Mouse (Mus musculus) myocyte (in vitro differentiated cells): ENCODE data around the gene Med29. TPM values are rescaled to one million over a fixed set of nuclear protein-coding genes. Genes with fewer than 3 reads are reported as not detected.
A peak's percentile ranks its signal among the peaks of the same experiment; 100 is the strongest.

Experiments
- H3K27me3 ChIP-seq: one replicate; pipeline ENCODE4 v1.6.1; 2011; ENCODE audit not compliant: control insufficient read depth, insufficient read depth, insufficient read length
- H3K36me3 ChIP-seq: one replicate; pipeline ENCODE4 v1.6.1; 2011; ENCODE audit not compliant: control insufficient read depth, insufficient read depth
- H3K4me2 ChIP-seq: one replicate; pipeline ENCODE4 v1.6.1; 2011; ENCODE audit warnings: low read depth, control low read depth
- H3K4me3 ChIP-seq: one replicate; pipeline ENCODE4 v1.5.1; 2011; ENCODE audit warnings: mild to moderate bottlenecking, control low read depth, moderate library complexity
- H3K79me2 ChIP-seq: one replicate; pipeline ENCODE4 v1.6.1; 2011; ENCODE audit not compliant: control insufficient read depth, insufficient read depth
- H3ac ChIP-seq: one replicate; pipeline ENCODE4 v1.6.1; 2011; ENCODE audit not compliant: control insufficient read depth, insufficient read length
- CEBPB ChIP-seq: IDR thresholded peaks from 2 replicates; pipeline ENCODE4 v1.6.1; 2011; ENCODE audit warnings: mild to moderate bottlenecking, moderate library complexity; ENCODE audit not compliant: poor library complexity, insufficient read depth, severe bottlenecking
- E2F4 ChIP-seq: IDR thresholded peaks from one replicate; pipeline ENCODE4 v1.6.1; 2011; ENCODE audit warnings: mild to moderate bottlenecking, control low read depth, moderate library complexity; ENCODE audit not compliant: insufficient read depth
- MAX ChIP-seq: IDR thresholded peaks from one replicate; pipeline ENCODE4 v1.6.1; 2011; ENCODE audit warnings: low read depth, mild to moderate bottlenecking, control low read depth
- MYOD1 ChIP-seq, 3 experiments: IDR thresholded peaks; one replicate each; pipeline ENCODE4 v1.6.1; 2011; ENCODE audit warnings: control low read depth in 2 of 3, low read depth in 2 of 3, mild to moderate bottlenecking in 2 of 3, moderate library complexity in 1 of 3; ENCODE audit not compliant: insufficient read length in 2 of 3, control insufficient read depth in 1 of 3
- MYOG ChIP-seq, 3 experiments: IDR thresholded peaks; one replicate each; pipeline ENCODE4 v1.6.1; 2011; ENCODE audit warnings: control low read depth in 2 of 3, low read depth in 2 of 3, mild to moderate bottlenecking in 2 of 3; ENCODE audit not compliant: insufficient read length in 2 of 3, control insufficient read depth in 1 of 3, insufficient read depth in 1 of 3
- POLR2A ChIP-seq: IDR thresholded peaks from one replicate; pipeline ENCODE4 v1.6.1; 2011; ENCODE audit warnings: low read depth, mild to moderate bottlenecking, control low read depth, moderate library complexity; ENCODE audit not compliant: insufficient read length
- POLR2AphosphoS2 ChIP-seq: IDR thresholded peaks from one replicate; pipeline ENCODE4 v1.6.1; 2011; ENCODE audit warnings: low read depth, control low read depth; ENCODE audit not compliant: insufficient read length
- REST ChIP-seq: IDR thresholded peaks from one replicate; pipeline ENCODE4 v1.6.1; 2011; ENCODE audit warnings: mild to moderate bottlenecking, control low read depth, moderate library complexity; ENCODE audit not compliant: insufficient read depth, insufficient read length
- SRF ChIP-seq: IDR thresholded peaks from one replicate; pipeline ENCODE4 v1.6.1; 2011; ENCODE audit warnings: low read depth; ENCODE audit not compliant: control insufficient read depth, insufficient read length
- TCF12 ChIP-seq: IDR thresholded peaks from one replicate; pipeline ENCODE4 v1.6.1; 2011; ENCODE audit warnings: mild to moderate bottlenecking, control low read depth; ENCODE audit not compliant: poor library complexity, insufficient read depth, severe bottlenecking
- TCF3 ChIP-seq: IDR thresholded peaks from one replicate; pipeline ENCODE4 v1.6.1; 2011; ENCODE audit warnings: low read depth, control low read depth; ENCODE audit not compliant: insufficient read length
- USF1 ChIP-seq: IDR thresholded peaks from one replicate; pipeline ENCODE4 v1.6.1; 2011; ENCODE audit warnings: low read depth, mild to moderate bottlenecking, control low read depth, moderate library complexity
- polyA plus RNA-seq: library from polyadenylated mRNA; unstranded; fragments of >200 nt; fragmentation: generic; extraction: Trizol; gene quantifications from one replicate; pipeline ENCODE4 v1.2.1, GENCODE M21; 2012; ENCODE audit warnings: missing spikeins

Gene Med29
- polyA plus RNA-seq, 1 experiment = 34.2 TPM

GRCm38 (mm10) chr7:28375176-28375921 lies 17.2 kb downstream of the Med29 start:
- no peak for TF ChIP-seq E2F4
- TF ChIP-seq POLR2A = peak; percentile 76
- TF ChIP-seq SRF = peak; percentile 89
- no peak for TF ChIP-seq CEBPB
- peak; percentile 79 for TF ChIP-seq POLR2AphosphoS2
- no peak for TF ChIP-seq TCF3
- Histone ChIP-seq H3K79me2 (peaks cover 38% of the 10 kb centered on the region), H3K4me2 (peak overlapping the region; percentile 100), H3ac (no peak overlapping the region), H3K36me3 (no peaks in the 10 kb centered on the region), H3K4me3 (peak overlapping the region; percentile 96), H3K27me3 (no peaks in the 10 kb centered on the region)

GRCm38 (mm10) chr7:28374647-28375046 lies 17.9 kb downstream of the Med29 start:
- Histone ChIP-seq H3K4me2 (peak overlapping the region; percentile 95), H3K36me3 (no peaks in the 10 kb centered on the region), H3K27me3 (no peaks in the 10 kb centered on the region), H3K79me2 (peaks cover 45% of the 10 kb centered on the region), H3K4me3 (peak overlapping the region; percentile 96), H3ac (no peak overlapping the region)
- no peak for TF ChIP-seq POLR2AphosphoS2
- TF ChIP-seq CEBPB = no peak
- no peak for TF ChIP-seq POLR2A
- no peak for TF ChIP-seq REST
- TF ChIP-seq MYOD1 (IDR thresholded peaks at IDR 0.05; ENCODE audit: control insufficient read depth in 1 of 3, insufficient read length in 2 of 3, low read depth in 2 of 3) = no peak
- TF ChIP-seq TCF12 = no peak
- TF ChIP-seq SRF = no peak
- no peak for TF ChIP-seq MYOG (IDR thresholded peaks at IDR 0.05; ENCODE audit: control insufficient read depth in 1 of 3, insufficient read depth in 1 of 3, insufficient read length in 2 of 3, low read depth in 2 of 3)
- no peak for TF ChIP-seq MAX
- TF ChIP-seq E2F4 = no peak
- no peak for TF ChIP-seq TCF3
- no peak for TF ChIP-seq USF1

- Histone ChIP-seq H3ac (no peak overlapping the region), H3K79me2 (peaks cover 46% of the 10 kb centered on the region), H3K27me3 (no peaks in the 10 kb centered on the region), H3K4me2 (no peak overlapping the region), H3K36me3 (no peaks in the 10 kb centered on the region), H3K4me3 (no peak overlapping the region)
- no peak for TF ChIP-seq MYOD1 (IDR thresholded peaks at IDR 0.05; ENCODE audit: control insufficient read depth in 1 of 3, insufficient read length in 2 of 3, low read depth in 2 of 3)
Measured at GRCm38 (mm10) chr7:28373891-28374495, 18.5 kb downstream of the Med29 start.

- Histone ChIP-seq H3K36me3 (no peaks in the 10 kb centered on the region), H3K27me3 (no peaks in the 10 kb centered on the region), H3K4me3 (peak overlapping the region; percentile 86), H3ac (no peak overlapping the region), H3K79me2 (peaks cover 43% of the 10 kb centered on the region), H3K4me2 (peak overlapping the region; percentile 71)
- TF ChIP-seq SRF (no peak), TCF12 (no peak), CEBPB (no peak), USF1 (no peak), MYOD1 (IDR thresholded peaks at IDR 0.05; ENCODE audit: control insufficient read depth in 1 of 3, insufficient read length in 2 of 3, low read depth in 2 of 3) (no peak), MAX (no peak), POLR2AphosphoS2 (no peak), E2F4 (no peak), POLR2A (no peak), TCF3 (no peak)
Measured at GRCm38 (mm10) chr7:28373131-28373581, 19.4 kb downstream of the Med29 start.

GRCm38 (mm10) chr7:28372251-28373108 lies 20.0 kb downstream of the Med29 start, which contains the start of gene Plekhg2:
Plekhg2 (minus strand) TSS chr7:28372599.
- TF ChIP-seq SRF (peak; percentile 93), MYOD1 (IDR thresholded peaks at IDR 0.05; ENCODE audit: control insufficient read depth in 1 of 3, insufficient read length in 2 of 3, low read depth in 2 of 3) (no peak), MYOG (IDR thresholded peaks at IDR 0.05; ENCODE audit: control insufficient read depth in 1 of 3, insufficient read depth in 1 of 3, insufficient read length in 2 of 3, low read depth in 2 of 3) (no peak), CEBPB (peak; percentile 51; the same call in 1 of the 2 replicates), USF1 (no peak), POLR2A (peak; percentile 46), POLR2AphosphoS2 (no peak), TCF3 (no peak), E2F4 (peak; percentile 69), REST (no peak), MAX (no peak), TCF12 (no peak)
- H3ac ChIP-seq = peak within 1 kb of the TSS; percentile 58
- H3K27me3 ChIP-seq = no peaks in the 10 kb centered on the region
- H3K4me2 ChIP-seq = peak within 1 kb of the TSS; percentile 78
- H3K4me3 ChIP-seq = peak within 1 kb of the TSS; percentile 86
- H3K79me2 ChIP-seq = peaks cover 36% of the 10 kb centered on the region
- no peaks in the 10 kb centered on the region for H3K36me3 ChIP-seq
